Mouse (Mus musculus) neural tube, embryonic 13.5 days (tissue): ENCODE measurements around the gene Aifm1. TPM values are rescaled to one million over a fixed set of nuclear protein-coding genes. Genes with fewer than 3 reads are reported as not detected.

Source experiments
- ATAC-seq: fragments of 200-750 bp; cut with Nextera tagmentation; 2 replicates; pipeline ENCODE4 v1.8.0; 2017; ENCODE audit warnings: low read depth, mild to moderate bottlenecking, moderate TSS enrichment, moderate library complexity
- H3K27ac ChIP-seq: fragments of 300-500 bp; sonication (generic); replicated peaks from 2 replicates; pipeline ENCODE4 v1.5.1; 2015; ENCODE audit warnings: moderate library complexity, mild to moderate bottlenecking, inconsistent platforms
- H3K27me3 ChIP-seq: fragments of 300-500 bp; sonication (generic); 2 replicates; pipeline ENCODE4 v1.6.1; 2015; ENCODE audit warnings: mild to moderate bottlenecking, inconsistent platforms
- H3K36me3 ChIP-seq: fragments of 300-500 bp; sonication (generic); 2 replicates; pipeline ENCODE4 v1.6.1; 2015; ENCODE audit warnings: mild to moderate bottlenecking, inconsistent platforms
- H3K4me1 ChIP-seq: fragments of 300-500 bp; sonication (generic); replicated peaks from 2 replicates; pipeline ENCODE4 v1.6.1; 2015; ENCODE audit warnings: inconsistent platforms
- H3K4me2 ChIP-seq: fragments of 300-500 bp; sonication (generic); 2 replicates; pipeline ENCODE4 v1.6.1; 2015; ENCODE audit warnings: inconsistent platforms, mild to moderate bottlenecking, moderate library complexity
- H3K4me3 ChIP-seq: fragments of 300-500 bp; sonication (generic); 2 replicates; pipeline ENCODE4 v1.5.1; 2015; ENCODE audit warnings: mild to moderate bottlenecking, inconsistent platforms
- H3K9ac ChIP-seq: fragments of 300-500 bp; sonication (generic); 2 replicates; pipeline ENCODE4 v1.6.1; 2015; ENCODE audit warnings: moderate library complexity, mild to moderate bottlenecking, inconsistent platforms
- H3K9me3 ChIP-seq: fragments of 300-500 bp; sonication (generic); 2 replicates; pipeline ENCODE4 v1.6.1; 2016; ENCODE audit warnings: inconsistent platforms
- WGBS: fragments of 180-500 bp; shearing (Covaris S2); methylation state at CpG from one replicate; pipeline ENCODE4 v1.1.7; 2015; 5-methylcytosine and 5-hydroxymethylcytosine counted together
- polyA plus RNA-seq: library from polyadenylated mRNA; unstranded; fragments of >200 nt; fragmentation: Nextera tagmentation; extraction: Ambion mirVana; gene quantifications from 2 replicates; pipeline ENCODE4 v1.2.1, GENCODE M21; 2015

Gene Aifm1
- polyA plus RNA-seq, 1 experiment from 2014 or later: 44.1 TPM

GRCm38 (mm10) chrX:48433527-48433899 lies 79.8 kb downstream of the Aifm1 start:
- H3K4me2 ChIP-seq: no peak overlapping the region
- no peak overlapping the region for H3K9ac ChIP-seq
- H3K27me3 ChIP-seq: no peaks in the 10 kb centered on the region
- H3K27ac ChIP-seq: no peak overlapping the region
- H3K9me3 ChIP-seq: no peaks in the 10 kb centered on the region
- H3K36me3 ChIP-seq: no peaks in the 10 kb centered on the region
- ATAC-seq: no peak
- no peaks in the 10 kb centered on the region for H3K4me1 ChIP-seq
- no peak overlapping the region for H3K4me3 ChIP-seq
- 41% methylated on average over 6 of the region's 6 CpGs for WGBS

- Histone ChIP-seq H3K4me3 (no peak overlapping the region), H3K9ac (no peak overlapping the region), H3K4me1 (no peaks in the 10 kb centered on the region), H3K9me3 (no peaks in the 10 kb centered on the region), H3K27ac (no peak overlapping the region), H3K4me2 (no peak overlapping the region), H3K36me3 (no peaks in the 10 kb centered on the region), H3K27me3 (no peaks in the 10 kb centered on the region)
- 68% methylated on average over 15 of the region's 15 CpGs for whole genome bisulfite sequencing
- ATAC-seq: no peak
Measured at GRCm38 (mm10) chrX:48432599-48433526, 80.5 kb downstream of the Aifm1 start.

GRCm38 (mm10) chrX:48429538-48429937 lies 83.8 kb downstream of the Aifm1 start:
- no peaks in the 10 kb centered on the region for H3K27me3 ChIP-seq
- H3K9me3 ChIP-seq: no peaks in the 10 kb centered on the region
- no peak overlapping the region for H3K4me2 ChIP-seq
- 40% methylated on average over 6 of the region's 6 CpGs for WGBS
- H3K27ac ChIP-seq: no peak overlapping the region
- no peaks in the 10 kb centered on the region for H3K36me3 ChIP-seq
- no peaks in the 10 kb centered on the region for H3K4me1 ChIP-seq
- ATAC-seq: no peak
- no peak overlapping the region for H3K4me3 ChIP-seq
- H3K9ac ChIP-seq: no peak overlapping the region

GRCm38 (mm10) chrX:48429100-48429499 lies 84.3 kb downstream of the Aifm1 start:
- no peak for ATAC-seq
- H3K9me3 ChIP-seq: no peaks in the 10 kb centered on the region
- no peak overlapping the region for H3K4me2 ChIP-seq
- H3K9ac ChIP-seq: no peak overlapping the region
- no peak overlapping the region for H3K4me3 ChIP-seq
- H3K27me3 ChIP-seq: no peaks in the 10 kb centered on the region
- H3K36me3 ChIP-seq: no peaks in the 10 kb centered on the region
- H3K4me1 ChIP-seq: no peaks in the 10 kb centered on the region
- H3K27ac ChIP-seq: no peak overlapping the region

GRCm38 (mm10) chrX:48428642-48429041 lies 84.7 kb downstream of the Aifm1 start:
- no peaks in the 10 kb centered on the region for H3K4me1 ChIP-seq
- ATAC-seq: no peak
- H3K9me3 ChIP-seq: no peaks in the 10 kb centered on the region
- H3K4me3 ChIP-seq: no peak overlapping the region
- no peaks in the 10 kb centered on the region for H3K27me3 ChIP-seq
- 86% methylated on average over 8 of the region's 8 CpGs for WGBS
- H3K9ac ChIP-seq: no peak overlapping the region
- no peak overlapping the region for H3K4me2 ChIP-seq
- H3K27ac ChIP-seq: no peak overlapping the region
- H3K36me3 ChIP-seq: no peaks in the 10 kb centered on the region

GRCm38 (mm10) chrX:48428241-48428640 lies 85.1 kb downstream of the Aifm1 start:
- no peak overlapping the region for H3K4me2 ChIP-seq
- H3K27me3 ChIP-seq: no peaks in the 10 kb centered on the region
- H3K36me3 ChIP-seq: no peaks in the 10 kb centered on the region
- H3K4me1 ChIP-seq: no peaks in the 10 kb centered on the region
- 85% methylated on average over 6 of the region's 6 CpGs for WGBS
- H3K9ac ChIP-seq: no peak overlapping the region
- no peak for ATAC-seq
- H3K9me3 ChIP-seq: no peaks in the 10 kb centered on the region
- H3K4me3 ChIP-seq: no peak overlapping the region
- no peak overlapping the region for H3K27ac ChIP-seq

GRCm38 (mm10) chrX:48425280-48425679 lies 88.1 kb downstream of the Aifm1 start:
- Histone ChIP-seq H3K4me3 (no peak overlapping the region), H3K27ac (no peak overlapping the region), H3K4me1 (no peaks in the 10 kb centered on the region), H3K36me3 (no peaks in the 10 kb centered on the region), H3K4me2 (no peak overlapping the region), H3K9me3 (no peaks in the 10 kb centered on the region), H3K27me3 (no peaks in the 10 kb centered on the region), H3K9ac (no peak overlapping the region)
- 79% methylated on average over 7 of the region's 7 CpGs for WGBS
- ATAC-seq: no peak

Other genes starting within 250 kb of the Aifm1 start
- 5.8 and 7.8 TPM in 2 replicates for gene Bcorl1, start 172.2 kb downstream of the Aifm1 start, polyA plus RNA-seq
- gene Elf4, start 50.4 kb downstream of the Aifm1 start, polyA plus RNA-seq: 0.85 and 0.92 TPM in 2 replicates
- 81.3 and 89.1 TPM in 2 replicates for gene Rab33a, start 5.7 kb upstream of the Aifm1 start, polyA plus RNA-seq
- gene Zfp280c, start 80.9 kb upstream of the Aifm1 start, polyA plus RNA-seq: 8.8 and 10.6 TPM in 2 replicates
- 33.4 and 36.0 TPM in 2 replicates for gene Slc25a14, start 109.8 kb upstream of the Aifm1 start, polyA plus RNA-seq
- 0.12 and 0.29 TPM in 2 replicates for gene Gpr119, start 160.9 kb upstream of the Aifm1 start, polyA plus RNA-seq
- gene Rbmx2, start 181.4 kb upstream of the Aifm1 start, polyA plus RNA-seq: 13.9 and 25.9 TPM in 2 replicates